Mouse (Mus musculus): ENCODE measurements around the gene Atxn7l1.

Gene Atxn7l1

DNA sequence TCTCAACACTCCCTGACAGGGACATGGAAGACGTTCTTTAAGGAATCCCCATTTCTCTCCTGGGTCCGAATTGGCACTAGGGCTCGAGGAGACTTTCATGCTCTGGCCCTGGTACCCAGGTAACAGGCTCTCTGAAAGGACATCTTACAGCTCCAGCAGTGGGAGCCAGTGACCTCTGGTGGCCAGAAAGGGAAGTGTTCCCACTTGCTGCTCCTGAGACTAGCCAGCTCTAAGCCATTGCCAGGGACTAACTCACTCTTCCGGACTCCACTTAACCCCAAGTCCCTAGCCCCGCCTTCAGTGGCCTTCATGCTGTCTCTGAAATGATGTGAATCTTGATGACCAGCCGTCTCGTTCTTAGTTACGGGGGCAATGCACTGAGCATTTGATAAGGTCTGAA, 186.4 kb downstream of the Atxn7l1 start:
- peak; percentile 95 to 96 for DNase-seq

DNA sequence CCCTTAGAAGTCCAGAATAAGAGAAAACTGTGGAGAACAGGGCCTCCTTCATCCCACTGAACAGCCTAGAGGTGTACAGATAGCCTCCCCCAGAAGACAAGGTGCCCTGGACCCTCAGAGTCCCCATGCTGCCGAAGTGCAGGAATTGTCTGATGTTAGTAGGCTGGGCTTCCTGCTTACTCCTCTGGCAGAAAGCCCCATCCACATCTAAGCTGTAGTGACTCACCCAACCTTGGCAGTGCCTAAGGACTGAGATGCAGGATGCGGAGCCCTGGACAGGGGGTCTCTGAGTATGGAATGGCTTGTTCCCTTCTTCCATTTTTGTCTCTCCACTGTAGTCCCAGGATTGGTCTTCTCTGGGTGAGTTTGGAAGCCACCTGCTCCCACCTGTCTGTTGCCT, 187.0 kb downstream of the Atxn7l1 start:
- no peak for DNase-seq

DNA sequence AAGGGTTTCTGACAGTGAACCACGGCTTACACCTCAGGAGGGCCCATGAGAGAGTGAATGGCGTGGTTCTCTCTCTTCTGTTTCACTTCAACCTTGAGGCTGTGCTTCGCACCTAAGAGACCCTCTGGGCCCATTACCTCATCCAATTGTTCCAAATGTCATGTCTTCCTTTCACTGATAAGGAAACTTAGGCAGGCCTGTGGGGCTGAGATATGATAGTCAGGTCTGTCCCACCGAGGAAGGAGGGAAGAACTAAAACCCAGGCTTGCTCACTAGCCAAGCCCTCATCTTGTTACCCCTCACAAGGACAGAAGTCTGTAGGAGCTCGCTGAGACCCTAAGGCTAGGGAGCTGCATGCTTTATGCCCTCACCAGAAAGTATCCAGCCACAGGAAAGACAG, 187.5 kb downstream of the Atxn7l1 start:
- no peak for DNase-seq

DNA sequence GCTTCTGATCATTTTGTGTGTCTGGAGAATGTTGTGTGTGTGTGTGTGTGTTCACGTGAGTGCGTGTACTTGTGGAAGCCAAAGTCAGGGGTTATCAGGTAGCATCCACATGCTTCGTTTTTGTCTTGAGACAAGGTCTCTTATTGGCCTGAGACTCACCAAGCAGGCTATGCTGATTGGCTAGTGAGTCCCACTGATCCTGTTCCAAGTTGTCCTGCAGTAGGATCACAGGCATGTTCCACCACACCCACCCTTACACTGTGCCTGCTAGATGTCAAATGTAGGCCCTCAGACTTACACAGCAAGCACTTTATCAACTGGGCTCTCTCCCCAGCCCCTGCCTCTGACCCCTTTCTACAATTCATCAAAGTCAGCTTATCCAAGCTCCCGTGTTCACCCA, 187.9 kb downstream of the Atxn7l1 start:
- no peak for DNase-seq

DNA sequence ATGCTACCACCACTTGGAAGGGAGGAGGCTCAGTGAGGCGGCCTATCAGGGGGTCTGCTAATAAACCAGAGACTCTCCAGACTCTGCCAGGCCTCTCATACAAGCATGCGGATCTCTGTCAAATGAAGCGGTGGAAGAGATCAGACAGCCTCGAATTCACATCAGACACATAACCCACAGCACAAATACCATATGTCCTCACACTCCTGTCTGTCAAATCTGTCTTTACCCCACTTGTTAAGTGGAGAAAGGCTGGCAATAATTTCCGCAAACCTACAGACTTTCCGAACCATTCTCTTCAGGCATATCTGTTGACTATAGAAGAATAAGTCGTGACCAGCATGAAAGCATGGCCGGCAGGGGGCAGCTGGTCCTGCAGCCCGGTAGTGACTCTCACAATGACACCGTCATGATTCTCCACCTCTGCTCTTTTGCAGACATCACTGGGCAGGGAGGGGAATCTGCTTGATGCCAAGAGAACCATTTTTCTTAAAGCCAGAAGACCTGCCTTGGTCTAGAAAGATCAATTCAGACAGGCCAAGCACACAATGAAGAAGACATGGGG, 189.2 kb downstream of the Atxn7l1 start:
- peak; percentile 66 to 71 for DNase-seq

DNA sequence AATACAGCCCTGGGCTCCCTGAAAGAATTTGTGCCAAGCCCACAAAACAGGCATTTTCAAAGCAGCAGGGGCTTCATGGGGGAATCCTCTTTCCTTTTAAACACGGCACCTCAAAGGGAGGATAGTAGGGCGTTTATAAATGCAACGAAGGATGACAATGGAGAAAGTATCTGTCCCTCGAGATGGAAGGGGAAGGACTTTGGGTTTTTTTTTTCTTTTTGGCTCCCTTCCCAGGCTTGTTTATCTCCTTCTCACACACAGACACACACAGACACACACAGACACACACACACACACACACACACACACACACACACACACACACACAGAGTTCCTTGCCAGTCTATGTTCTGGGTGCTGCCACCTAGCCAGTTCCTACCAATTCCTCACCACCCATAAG, 189.8 kb downstream of the Atxn7l1 start:
- no peak for DNase-seq

DNA sequence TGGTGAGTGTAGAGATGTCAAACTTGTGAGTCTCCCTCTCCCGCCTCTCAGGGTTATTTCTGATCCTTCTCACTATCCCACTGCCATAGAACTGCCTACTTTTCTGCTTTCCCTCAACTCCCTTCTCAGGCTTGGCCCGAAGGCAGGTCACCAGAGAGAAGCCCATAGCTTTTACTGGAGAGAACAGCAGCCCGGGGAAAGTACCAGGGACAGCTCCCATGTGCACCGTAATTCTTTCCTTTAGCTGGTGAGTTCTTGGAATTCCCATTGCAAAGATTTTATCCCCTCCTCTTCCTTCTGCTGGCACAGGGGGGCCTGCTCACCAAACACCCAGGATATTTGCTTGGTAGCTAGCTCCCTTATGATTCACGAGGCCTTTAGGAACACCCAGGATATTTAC, 190.7 kb downstream of the Atxn7l1 start:
- DNase-seq: no peak

DNA sequence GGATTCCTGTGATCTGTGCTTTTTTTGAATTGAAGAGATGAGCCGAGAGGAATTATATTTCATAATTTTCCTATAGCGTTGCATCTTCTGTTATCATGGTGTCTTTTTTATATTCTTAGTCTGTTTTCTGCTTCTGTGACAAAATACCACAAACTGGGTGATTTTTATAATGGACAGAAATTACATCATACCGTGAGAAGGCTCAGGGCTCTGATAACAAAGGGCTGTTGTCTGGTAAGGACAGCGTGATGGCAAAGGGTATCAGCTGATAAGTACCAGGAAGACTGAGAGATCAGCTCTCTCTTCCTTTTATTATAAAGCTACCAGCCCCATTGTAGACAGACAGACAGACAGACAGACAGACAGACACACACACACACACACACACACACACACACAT, 192.3 kb downstream of the Atxn7l1 start:
- DNase-seq: no peak

DNA sequence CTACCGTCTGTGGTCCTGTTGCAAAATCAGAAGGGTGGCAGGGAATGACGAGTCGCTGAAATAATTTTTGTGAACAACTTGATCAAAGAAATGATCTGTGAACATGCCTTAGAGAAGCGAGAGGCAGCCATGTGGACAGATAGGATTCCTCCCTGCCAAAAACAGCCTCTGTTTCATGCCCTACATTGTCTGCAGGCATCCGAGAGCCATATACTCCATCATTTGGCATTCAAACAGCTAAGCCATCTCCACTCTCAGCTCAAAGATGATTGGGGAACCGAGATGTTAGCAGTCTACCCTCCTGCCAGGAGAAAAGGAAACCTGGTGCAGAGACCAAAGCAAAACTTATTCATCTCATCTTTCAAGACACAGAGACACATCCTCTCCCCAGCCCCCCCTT, 193.2 kb downstream of the Atxn7l1 start:
- no peak for DNase-seq

DNA sequence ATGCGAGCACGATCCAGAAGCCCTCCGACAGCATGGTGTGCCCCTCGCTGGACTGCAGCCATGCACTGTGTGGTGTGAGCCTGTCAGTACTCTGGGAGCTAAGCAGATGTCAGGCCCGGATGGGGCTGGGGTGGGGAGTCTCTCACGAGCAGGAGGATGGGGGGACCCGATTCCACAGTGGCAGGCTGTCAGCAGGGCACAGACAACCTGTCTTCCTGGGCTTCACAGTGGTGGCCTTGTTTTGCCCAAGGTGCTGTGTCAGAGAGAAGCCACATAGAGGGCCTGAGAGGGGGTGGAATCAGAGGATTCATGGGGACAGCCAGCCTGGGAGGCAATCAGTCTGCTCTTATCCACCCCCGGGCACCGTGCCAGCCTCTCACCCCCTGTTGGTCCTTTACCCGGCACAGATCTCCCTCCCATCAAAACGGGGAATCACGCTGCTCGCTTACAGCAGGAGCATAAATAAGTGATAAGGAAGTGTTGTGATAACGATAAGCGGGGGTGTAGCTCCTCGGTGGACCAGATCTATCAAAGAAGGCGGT, 193.9 kb downstream of the Atxn7l1 start:
- DNase-seq: peak; percentile 71 to 80

DNA sequence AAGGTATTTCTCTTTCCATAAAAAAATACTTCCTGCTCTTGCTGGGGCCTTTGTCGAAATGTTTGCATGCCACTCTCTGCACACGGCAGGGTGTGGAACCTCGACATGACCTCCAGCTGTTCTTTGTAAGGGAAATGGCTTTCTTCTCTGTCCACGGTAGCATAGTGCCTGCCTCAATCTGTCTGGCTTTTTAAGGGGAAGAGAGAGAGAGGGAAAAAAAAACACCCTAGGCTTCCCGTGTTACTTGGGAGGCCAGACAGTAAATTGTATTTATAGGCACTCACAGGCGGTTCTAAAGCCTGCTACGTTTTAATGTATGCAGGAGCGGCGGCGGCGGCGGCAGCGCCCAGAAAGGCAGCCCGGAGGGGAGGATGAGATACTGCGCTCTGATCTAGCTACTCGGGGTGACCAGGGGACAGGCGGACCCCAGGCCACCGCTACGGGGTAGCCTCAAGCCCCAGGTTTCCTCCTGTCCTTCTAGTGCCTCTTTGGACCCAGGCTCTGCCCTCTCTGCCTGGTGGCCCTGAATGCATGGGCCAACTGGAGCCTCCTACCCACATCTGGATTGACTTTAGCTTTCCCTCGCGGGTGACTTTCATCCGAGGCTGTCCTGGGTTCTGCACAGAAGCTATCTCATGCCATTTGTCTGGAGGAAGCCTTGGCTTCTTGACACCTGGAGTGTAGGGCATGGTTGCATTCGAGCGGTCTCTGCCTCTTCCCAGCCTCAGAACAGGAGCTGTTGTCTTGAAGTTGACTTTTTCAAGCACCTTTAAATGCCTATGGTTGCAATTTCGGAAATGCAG, 197.7 kb downstream of the Atxn7l1 start:
- no peak for DNase-seq

DNA sequence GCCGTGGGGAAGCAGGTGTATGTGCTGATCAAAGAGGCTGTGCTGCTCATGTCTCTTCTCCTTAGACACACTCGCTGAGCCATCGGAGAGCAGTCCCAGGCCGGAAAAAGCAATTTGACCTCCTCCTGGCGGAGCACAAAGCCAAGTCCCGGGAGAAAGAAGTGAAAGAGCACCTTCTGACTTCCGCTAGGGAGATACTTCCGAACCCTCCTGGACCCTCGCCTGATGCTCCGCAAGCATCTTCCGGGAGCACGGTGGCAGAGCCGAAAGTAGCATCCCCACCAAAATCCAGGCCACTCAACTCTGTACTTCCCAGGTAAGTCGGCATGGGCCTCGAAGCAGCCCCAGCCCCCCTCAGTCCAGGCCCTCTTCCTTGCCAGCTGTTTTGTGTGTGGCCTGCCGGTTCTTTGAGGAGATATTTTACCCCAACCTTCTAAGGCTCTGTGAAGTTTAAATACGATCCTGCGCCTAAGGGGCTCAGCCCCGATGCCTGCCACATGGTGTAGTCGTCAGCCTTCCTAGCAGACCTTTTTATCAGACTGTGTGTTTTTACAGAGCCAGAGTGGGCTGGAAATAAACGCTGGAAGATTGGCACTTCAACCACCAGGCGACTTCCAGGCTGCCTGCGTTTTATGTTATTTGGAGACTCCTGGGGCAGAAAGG, 198.4 kb downstream of the Atxn7l1 start:
- no peak for DNase-seq

DNA sequence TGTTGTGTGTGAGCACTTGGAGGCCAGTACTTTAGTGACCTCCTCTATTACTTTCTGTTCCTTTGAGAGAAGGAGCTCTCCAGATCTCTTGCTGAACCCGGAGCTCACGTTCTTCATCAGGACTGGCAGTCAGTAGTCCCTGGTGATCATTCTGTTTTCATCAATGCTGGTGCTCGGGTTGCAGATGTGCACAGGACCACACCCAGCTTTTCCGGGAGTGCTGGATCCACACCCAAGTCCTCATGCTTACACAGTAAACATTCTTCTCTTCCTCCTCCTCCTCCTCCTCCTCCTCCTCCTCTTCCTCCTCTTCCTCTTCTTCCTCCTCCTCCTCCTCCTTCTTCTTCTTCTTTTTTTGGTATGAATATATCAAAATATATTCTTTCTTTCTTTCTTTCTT, 205.2 kb downstream of the Atxn7l1 start:
- DNase-seq: no peak

DNA sequence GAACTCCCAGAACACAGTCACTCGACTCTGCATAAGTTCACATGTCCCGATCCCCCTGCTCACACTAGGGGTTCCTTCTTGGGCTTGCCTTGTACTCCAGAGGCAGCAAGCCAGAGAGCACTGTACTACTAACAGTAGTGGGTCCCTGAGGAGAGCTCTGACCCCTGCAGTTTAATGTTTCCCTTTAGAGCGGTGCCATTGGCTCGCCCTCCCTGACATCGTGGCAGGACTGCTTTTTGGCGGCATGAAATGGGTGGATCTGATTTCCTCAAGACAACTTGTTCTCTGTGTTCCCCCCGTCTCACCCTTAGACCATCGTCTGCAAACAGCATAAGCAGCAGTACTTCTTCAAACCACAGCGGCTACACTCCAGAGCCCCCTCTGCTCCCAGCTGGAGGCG, 210.9 kb downstream of the Atxn7l1 start:
- no peak for DNase-seq

DNA sequence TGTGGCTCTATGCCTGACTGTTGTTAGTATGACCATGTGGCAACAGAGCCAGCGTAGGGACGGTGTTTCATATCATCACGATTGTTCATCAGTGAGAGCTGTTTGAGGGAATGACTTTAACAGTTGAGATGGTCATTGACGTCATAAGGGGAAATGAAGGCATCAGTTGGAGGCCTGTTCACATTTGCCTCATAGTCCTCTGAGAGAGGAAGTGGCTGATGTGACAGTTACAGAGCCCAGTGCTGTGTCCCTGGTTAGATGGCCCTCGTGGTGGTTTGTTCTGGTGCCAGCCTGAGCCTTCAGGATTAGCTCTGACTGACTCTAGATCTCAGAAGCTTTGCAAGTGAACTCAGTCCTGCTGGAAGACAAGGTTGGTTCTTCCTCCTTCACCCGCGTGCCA, 211.7 kb downstream of the Atxn7l1 start:
- DNase-seq: no peak

DNA sequence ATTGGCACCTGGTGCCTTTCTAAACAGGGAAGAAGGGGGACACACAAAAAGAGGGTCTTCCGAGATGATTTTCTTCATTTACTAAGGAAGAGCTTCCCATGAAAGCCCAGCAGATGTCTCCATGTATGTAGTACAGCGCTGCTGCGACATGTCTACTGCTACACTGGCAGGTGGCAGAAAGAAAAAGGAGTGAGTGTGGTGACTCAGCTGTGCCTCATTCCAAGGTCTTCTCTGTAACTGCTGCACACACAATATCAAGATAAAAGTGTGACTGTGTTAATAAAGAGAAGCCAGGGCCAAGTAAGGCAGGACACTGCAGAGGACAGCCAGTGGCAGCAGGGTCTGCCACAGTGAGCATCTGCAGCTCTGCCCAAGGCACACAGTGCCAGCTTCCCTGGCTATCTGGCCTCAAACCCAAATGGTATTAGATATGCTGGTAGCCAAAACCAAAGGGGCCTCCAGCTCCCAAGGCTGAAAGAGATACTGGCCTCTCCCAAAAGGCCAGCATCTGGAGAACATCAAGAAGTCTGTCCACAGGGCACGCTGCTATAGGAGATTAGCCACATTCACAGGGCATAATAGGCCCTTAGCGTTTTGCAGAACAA, 212.5 kb downstream of the Atxn7l1 start:
- DNase-seq: peak in 1 of 2 experiments; percentile 63

DNA sequence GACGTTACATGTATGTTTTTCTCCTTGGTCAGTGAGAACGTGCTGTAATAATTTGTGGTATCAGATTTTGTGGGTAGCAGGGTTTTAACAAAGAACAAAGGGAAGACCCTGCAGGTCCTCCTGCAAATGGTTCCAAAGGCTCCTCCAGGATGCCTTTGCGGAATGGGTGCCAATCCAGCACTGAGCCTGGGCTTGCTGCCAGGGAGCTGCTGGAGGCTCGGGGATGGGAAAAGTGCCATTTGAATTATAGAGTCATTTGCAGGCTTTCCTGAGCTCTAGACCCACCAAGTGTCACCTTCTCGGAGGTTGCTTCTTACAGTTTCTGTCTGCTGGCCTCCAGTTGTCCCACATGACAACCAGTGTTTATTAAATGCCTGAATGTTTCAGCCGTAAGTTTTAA, 213.2 kb downstream of the Atxn7l1 start:
- DNase-seq: peak; percentile 97 to 99

DNA sequence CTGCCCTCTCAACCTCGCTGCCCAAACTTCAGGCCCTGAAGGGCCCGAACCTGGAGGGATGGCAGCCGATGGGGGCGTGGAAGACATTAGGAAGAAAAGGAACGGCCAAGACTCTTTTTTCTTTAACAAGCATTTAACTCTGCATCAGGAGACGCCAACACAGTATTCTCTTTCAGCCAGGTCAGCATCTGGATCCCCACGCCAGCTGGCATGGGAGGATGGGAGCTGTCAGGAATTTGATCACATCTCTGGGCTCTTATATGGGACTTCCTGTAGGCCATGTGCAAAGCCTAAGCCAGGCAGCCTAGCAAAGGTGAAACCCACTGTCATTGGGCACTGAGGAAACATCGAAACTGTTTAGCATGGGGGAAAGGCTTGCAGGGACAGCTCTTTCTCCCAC, 217.0 kb downstream of the Atxn7l1 start:
- no peak for DNase-seq

DNA sequence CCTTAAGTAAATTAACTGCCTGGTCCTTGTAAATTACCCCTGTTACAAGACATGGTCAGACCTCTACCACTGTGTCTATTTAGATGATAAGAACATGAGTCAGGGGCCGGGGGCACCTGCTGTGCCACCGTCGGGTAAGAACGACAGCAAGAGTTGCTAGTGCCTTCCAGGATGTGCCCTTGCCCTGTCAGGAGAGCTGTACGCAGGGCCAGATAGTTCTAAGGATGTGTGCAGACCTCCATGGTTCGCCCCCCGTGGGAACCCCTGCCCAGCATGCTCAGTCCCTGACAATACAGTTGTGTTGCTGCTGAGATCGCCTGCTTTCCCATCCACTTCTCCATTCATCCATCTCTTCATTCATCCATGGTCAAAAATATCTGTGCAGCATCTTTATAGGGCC, 217.6 kb downstream of the Atxn7l1 start:
- no peak for DNase-seq

DNA sequence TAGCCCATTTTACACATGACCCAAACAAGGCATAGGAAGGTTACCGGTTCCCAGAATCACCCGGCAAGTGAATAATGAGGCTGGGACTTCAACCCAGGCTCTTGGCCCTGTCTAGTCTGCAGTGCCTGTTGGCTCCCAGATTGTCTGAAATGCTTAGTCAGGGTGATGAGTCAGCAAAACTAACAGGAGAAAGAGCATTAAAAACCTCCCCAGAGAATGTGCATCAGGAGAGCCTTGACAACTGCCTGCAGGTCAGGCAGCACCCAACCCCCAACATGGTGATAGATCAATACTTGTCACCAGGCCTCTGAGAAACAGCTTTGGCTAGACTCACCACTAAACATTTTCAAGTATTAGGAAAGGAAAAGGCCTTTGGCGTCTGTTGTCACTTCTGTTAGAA, 222.1 kb downstream of the Atxn7l1 start:
- no peak for DNase-seq

DNA sequence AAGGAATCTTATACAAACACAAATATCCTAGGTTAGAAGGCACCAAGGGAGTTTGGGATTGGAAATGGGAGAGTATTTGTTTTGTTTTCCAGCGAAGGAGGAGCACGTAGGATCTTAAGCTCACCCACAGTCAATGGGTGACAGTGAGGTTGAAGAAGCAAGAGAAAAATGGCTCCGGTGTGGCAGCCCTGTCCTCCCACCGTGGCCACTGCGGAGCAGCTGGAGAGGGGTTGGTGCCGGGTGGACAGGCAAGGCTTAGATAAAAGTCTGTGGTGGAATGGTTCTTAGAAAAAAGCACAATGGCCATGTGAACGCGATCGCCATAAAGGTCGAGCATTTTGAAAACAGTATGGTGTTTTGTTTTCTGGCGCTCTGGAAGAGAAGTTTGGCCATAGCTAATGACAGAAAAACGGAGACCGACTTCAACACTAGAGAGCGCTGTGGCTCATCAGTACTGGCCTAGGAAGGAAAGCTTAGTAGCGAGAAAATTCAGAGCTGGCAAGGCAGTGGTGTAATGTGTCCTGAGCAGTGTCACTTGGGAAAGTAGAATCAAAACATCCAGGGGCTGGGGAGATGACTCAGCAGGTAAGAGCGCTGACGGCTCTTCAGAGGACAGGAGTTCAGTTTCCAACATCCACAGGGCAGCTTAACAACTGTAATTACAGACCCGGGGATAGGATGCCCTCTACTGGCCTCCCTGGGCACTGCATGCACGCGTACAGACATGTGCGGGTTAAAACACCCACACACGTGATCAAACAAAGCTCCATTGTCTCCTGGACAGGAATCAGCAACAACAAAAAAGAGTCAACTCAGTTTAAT, 232.3 kb downstream of the Atxn7l1 start:
- DNase-seq: peak; percentile 82 to 88

DNA sequence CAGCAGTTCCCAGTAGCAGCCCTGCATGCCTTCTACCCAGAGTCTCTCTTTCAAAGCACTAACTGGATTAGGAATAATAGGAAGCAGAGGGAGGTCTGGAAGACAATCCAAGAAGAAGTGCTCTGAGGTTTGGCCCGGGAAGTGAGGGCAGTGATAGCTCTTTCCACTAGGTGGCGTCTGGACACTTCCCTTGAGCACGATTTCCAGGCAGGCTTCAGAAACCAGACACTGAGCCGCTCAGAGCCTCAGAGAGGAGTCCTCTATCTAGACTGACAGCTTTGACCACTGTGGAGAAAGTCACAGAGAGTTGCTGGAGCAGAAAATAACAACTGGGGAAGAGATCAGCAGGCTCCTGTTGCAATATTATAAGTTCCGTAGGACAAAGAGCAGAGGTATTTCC, 241.3 kb downstream of the Atxn7l1 start:
- peak; percentile 79 to 81 for DNase-seq
